Mouse (Mus musculus): ENCODE results near the gene Hc.

DNA sequence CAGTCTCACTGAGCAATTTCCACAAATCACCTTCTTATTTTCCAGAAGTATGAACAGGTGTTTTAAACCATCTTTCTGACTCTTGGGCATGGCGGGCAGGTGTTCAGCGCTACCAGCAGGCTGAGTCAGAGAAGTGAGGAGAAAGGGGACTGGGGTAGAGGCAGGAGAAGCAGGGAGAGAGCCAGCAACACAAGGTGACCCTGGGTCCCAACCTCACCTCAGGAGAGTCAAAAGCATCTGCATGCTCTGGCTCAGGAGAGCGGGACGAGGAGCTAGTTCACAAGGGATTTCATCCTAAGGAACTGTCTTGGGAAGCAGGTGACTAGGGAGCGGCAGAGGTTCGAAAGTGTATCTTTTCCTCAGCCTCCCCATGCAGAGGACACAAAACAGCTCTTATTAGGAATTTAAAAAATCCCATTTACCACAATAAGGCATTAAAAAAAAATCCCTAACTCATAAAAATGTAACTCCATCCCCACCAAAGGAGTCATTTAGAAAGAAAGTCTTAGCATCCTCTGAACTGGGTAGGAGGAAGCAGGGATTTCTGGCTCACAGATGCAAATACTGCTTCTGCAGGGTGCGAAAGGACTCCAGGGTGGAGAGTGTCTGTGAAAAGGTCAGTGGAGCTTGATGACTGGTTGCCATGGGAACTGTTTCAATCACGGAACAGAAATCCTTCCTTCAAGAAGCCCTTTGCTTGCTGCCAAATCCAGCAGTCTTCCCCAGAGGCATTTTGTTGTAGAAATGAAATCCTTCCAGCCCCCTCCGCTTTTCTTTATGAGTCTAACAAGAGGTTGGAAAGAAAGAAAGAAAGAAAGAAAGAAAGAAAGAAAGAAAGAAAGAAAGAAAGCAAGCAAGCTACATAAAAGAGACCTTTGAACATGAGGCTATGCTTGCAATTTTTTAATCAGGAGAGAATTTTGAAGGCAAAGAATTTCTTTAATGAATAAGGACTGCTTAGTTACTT, 68.2 kb downstream of the Hc start:
- TF ChIP-seq CTCF (IDR thresholded peaks at IDR 0.05; ENCODE audit: extremely low read depth, insufficient read depth, insufficient read length, insufficient replicate concordance) (no peak), POLR2A (IDR thresholded peaks at IDR 0.05; ENCODE audit: low read depth, low read length) (no peak)
